Mouse (Mus musculus): ENCODE data around the gene Ebp. TPM values are rescaled to one million over a fixed set of nuclear protein-coding genes. Genes with fewer than 3 reads are reported as not detected.

Gene Ebp
- total and polyA plus RNA-seq, 3 experiments, result 44.0 to 70.9 (median 64.3) TPM

DNA sequence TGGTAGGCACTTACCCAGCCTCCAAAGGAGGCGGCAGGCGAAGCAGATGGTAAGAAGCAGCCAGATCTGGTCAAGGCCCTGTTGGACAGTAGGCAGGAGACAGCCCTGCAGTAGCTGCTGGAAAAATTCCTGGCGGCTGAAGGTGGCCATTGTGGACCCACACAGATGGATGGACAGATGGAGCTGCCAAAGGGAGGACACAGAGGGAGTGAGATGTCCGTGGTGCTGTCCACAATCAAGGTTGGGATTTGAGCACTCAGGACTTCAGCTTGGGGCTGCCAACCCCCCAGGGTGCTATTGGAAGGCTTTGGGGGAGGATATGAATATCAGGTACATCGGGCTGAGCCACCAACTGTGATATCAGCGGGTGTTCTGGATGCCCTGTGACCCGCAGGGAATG, 12.2 kb upstream of the Ebp start:
- H3K4me3 ChIP-seq (replicated peaks in 1 of 3; ENCODE audit: low read depth in 2 of 3, low read length in 2 of 3, poor library complexity in 1 of 3), result no peak overlapping the region

DNA sequence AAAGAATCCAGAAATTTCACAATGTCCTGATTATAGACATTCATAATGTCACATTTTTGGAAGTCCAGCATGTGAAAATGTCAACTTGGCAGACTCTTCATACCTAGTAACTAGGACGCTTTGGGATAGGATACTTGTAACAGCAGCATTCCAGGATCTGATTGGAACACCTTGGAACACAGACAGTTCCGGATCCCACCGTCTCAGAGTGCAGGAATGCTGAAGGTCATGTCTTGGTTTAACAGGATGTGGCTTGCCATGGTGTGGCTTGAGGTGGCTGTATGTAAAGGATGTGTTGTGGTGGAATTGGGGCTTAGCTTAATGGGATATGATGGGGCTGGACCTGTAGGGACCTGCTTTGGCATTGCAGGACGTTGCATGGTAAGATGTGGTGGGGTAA, 11.8 kb upstream of the Ebp start:
- Histone ChIP-seq H3K4me3 (replicated peaks in 1 of 3; ENCODE audit: low read depth in 2 of 3, low read length in 2 of 3, poor library complexity in 1 of 3) (no peak overlapping the region), H3K27ac (ENCODE audit: insufficient read depth, low read depth) (no peak overlapping the region)
- TF ChIP-seq NRF1 (IDR thresholded peaks at IDR 0.05; ENCODE audit: low read depth, low read length), result no peak
- no peak for TF ChIP-seq TCF12 (IDR thresholded peaks at IDR 0.05; ENCODE audit: low read depth, low read length)
- no peak for TF ChIP-seq NELFE (IDR thresholded peaks at IDR 0.05; ENCODE audit: low read depth, low read length)
- TF ChIP-seq MAX (IDR thresholded peaks at IDR 0.05; ENCODE audit: low read length), result no peak
- no peak for TF ChIP-seq BHLHE40 (IDR thresholded peaks at IDR 0.05; ENCODE audit: low read depth, low read length)
- no peak for TF ChIP-seq ELF1 (IDR thresholded peaks at IDR 0.05; ENCODE audit: low read depth, low read length)
- TF ChIP-seq JUND (conservative IDR thresholded peaks at IDR 0.05; ENCODE audit: low read depth, low read length), result no peak
- TF ChIP-seq MXI1 (IDR thresholded peaks at IDR 0.05; ENCODE audit: low read depth, low read length), result no peak
- TF ChIP-seq E2F4 (IDR thresholded peaks at IDR 0.05; ENCODE audit: insufficient replicate concordance, low read depth, low read length), result no peak

More for the DNA sequence above, 12.2 kb upstream of the Ebp start:
- no peak for TF ChIP-seq NRF1 (IDR thresholded peaks at IDR 0.05; ENCODE audit: low read depth, low read length)
- no peak for TF ChIP-seq ZC3H11A (IDR thresholded peaks at IDR 0.05; ENCODE audit: low read depth, low read length)
- no peak for TF ChIP-seq MAFK (IDR thresholded peaks at IDR 0.05; ENCODE audit: insufficient replicate concordance, low read length)
- TF ChIP-seq RCOR1 (conservative IDR thresholded peaks at IDR 0.05; ENCODE audit: low read depth, low read length), result no peak
- TF ChIP-seq MEF2A (IDR thresholded peaks at IDR 0.05; ENCODE audit: borderline replicate concordance, low read depth, low read length), result no peak
- no peak for TF ChIP-seq MXI1 (IDR thresholded peaks at IDR 0.05; ENCODE audit: low read depth, low read length)
- TF ChIP-seq CHD1 (IDR thresholded peaks at IDR 0.05; ENCODE audit: low read depth, low read length), result no peak
- no peak for DNase-seq (ENCODE audit: extremely low read depth)
- Histone ChIP-seq H3K9me3 (replicated peaks; ENCODE audit: low read length) (no peaks in the 10 kb centered on the region), H3K4me2 (ENCODE audit: insufficient read depth, low read depth, poor library complexity, severe bottlenecking) (no peak overlapping the region), H3K27ac (ENCODE audit: insufficient read depth, low read depth) (no peak overlapping the region), H3K36me3 (replicated peaks in 1 of 2; ENCODE audit: control insufficient read depth in 1 of 2, insufficient read depth in 1 of 2, low read length in 1 of 2) (no peaks in the 10 kb centered on the region), H3K9ac (ENCODE audit: insufficient read depth, low read depth) (no peak overlapping the region), H3K79me2 (replicated peaks; ENCODE audit: control insufficient read depth, extremely low read depth, insufficient read depth, poor library complexity, severe bottlenecking) (no peaks in the 10 kb centered on the region), H3K27me3 (replicated peaks) (peaks cover 43% of the 10 kb centered on the region), H3K4me1 (ENCODE audit: control insufficient read depth in 1 of 2, insufficient read depth in 2 of 2) (no peaks in the 10 kb centered on the region)
- in situ Hi-C loops (cut with MboI; ENCODE audit: low pct_ligation_motif_present, low pct_unique_long_range_greater_than_20kb, low sequenced_read_pairs), result no loop called here
- dilution Hi-C loops (cut with MboI; ENCODE audit: extremely low pct_ligation_motif_present, extremely low pct_unique_long_range_greater_than_20kb, low sequenced_read_pairs), result no loop called here

DNA sequence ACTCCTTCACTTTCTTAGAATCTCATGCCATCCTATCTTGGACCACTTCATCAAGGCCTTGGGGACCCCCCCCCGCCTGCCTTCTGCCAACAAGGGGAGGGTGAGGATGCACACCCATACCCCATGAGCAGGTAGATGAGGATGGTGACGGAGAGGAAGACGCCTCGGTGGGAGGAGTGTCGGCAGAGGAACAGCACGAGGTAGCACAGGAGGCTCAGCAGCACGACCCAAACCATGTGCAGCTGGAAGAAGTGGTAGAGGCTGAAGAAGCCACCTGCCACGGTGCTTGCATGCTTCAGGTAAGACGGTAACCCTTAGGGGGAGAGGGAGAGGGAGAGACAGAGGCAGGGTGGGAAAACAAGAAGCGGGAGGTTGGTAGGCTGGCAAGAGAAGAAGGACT, 10.8 kb upstream of the Ebp start:
- Histone ChIP-seq H3K27me3 (replicated peaks) (peaks cover 48% of the 10 kb centered on the region), H3K9me3 (replicated peaks; ENCODE audit: low read length) (no peaks in the 10 kb centered on the region), H3K4me3 (replicated peaks in 1 of 3; ENCODE audit: low read depth in 2 of 3, low read length in 2 of 3, poor library complexity in 1 of 3) (no peak overlapping the region), H3K4me2 (ENCODE audit: insufficient read depth, low read depth, poor library complexity, severe bottlenecking) (no peak overlapping the region), H3K4me1 (ENCODE audit: control insufficient read depth in 1 of 2, insufficient read depth in 2 of 2) (no peaks in the 10 kb centered on the region), H3K79me2 (replicated peaks; ENCODE audit: control insufficient read depth, extremely low read depth, insufficient read depth, poor library complexity, severe bottlenecking) (no peaks in the 10 kb centered on the region), H3K36me3 (replicated peaks in 1 of 2; ENCODE audit: control insufficient read depth in 1 of 2, insufficient read depth in 1 of 2, low read length in 1 of 2) (no peaks in the 10 kb centered on the region), H3K27ac (ENCODE audit: insufficient read depth, low read depth) (no peak overlapping the region), H3K9ac (ENCODE audit: insufficient read depth, low read depth) (no peak overlapping the region)
- dilution Hi-C loops (cut with MboI; ENCODE audit: extremely low pct_ligation_motif_present, extremely low pct_unique_long_range_greater_than_20kb, low sequenced_read_pairs), result no loop called here
- TF ChIP-seq USF2 (conservative IDR thresholded peaks at IDR 0.05; ENCODE audit: low read depth, low read length), result no peak
- TF ChIP-seq ETS1 (conservative IDR thresholded peaks at IDR 0.05; ENCODE audit: low read depth, low read length), result no peak
- TF ChIP-seq PAX5 (IDR thresholded peaks at IDR 0.05; ENCODE audit: low read length), result no peak
- TF ChIP-seq IRF4 (IDR thresholded peaks at IDR 0.05; ENCODE audit: low read depth, low read length), result no peak
- no peak for TF ChIP-seq EP300 (IDR thresholded peaks at IDR 0.05; ENCODE audit: low read length)
- TF ChIP-seq BHLHE40 (IDR thresholded peaks at IDR 0.05; ENCODE audit: low read depth, low read length), result no peak
- no peak for TF ChIP-seq CTCF (conservative IDR thresholded peaks at IDR 0.05 in 1 of 2, IDR thresholded peaks at IDR 0.05 in 1 of 2; ENCODE audit: low read depth in 2 of 2, low read length in 2 of 2)
- no peak for DNase-seq (ENCODE audit: extremely low read depth)
- in situ Hi-C loops (cut with MboI; ENCODE audit: low pct_ligation_motif_present, low pct_unique_long_range_greater_than_20kb, low sequenced_read_pairs), result no loop called here

More for the DNA sequence above, 11.8 kb upstream of the Ebp start:
- DNase-seq (ENCODE audit: extremely low read depth), result no peak
- H3K9ac ChIP-seq (ENCODE audit: insufficient read depth, low read depth), result no peak overlapping the region
- H3K4me1 ChIP-seq (ENCODE audit: control insufficient read depth in 1 of 2, insufficient read depth in 2 of 2), result no peaks in the 10 kb centered on the region
- in situ Hi-C loops (cut with MboI; ENCODE audit: low pct_ligation_motif_present, low pct_unique_long_range_greater_than_20kb, low sequenced_read_pairs), result no loop called here
- H3K27me3 ChIP-seq (replicated peaks), result peaks cover 43% of the 10 kb centered on the region
- no peaks in the 10 kb centered on the region for H3K79me2 ChIP-seq (replicated peaks; ENCODE audit: control insufficient read depth, extremely low read depth, insufficient read depth, poor library complexity, severe bottlenecking)
- no peaks in the 10 kb centered on the region for H3K9me3 ChIP-seq (replicated peaks; ENCODE audit: low read length)
- no peaks in the 10 kb centered on the region for H3K36me3 ChIP-seq (replicated peaks in 1 of 2; ENCODE audit: control insufficient read depth in 1 of 2, insufficient read depth in 1 of 2, low read length in 1 of 2)
- no peak overlapping the region for H3K4me2 ChIP-seq (ENCODE audit: insufficient read depth, low read depth, poor library complexity, severe bottlenecking)
- dilution Hi-C loops (cut with MboI; ENCODE audit: extremely low pct_ligation_motif_present, extremely low pct_unique_long_range_greater_than_20kb, low sequenced_read_pairs), result no loop called here
